Mouse (Mus musculus): ENCODE results near the gene Mrm3. TPM values are rescaled to one million over a fixed set of nuclear protein-coding genes. Genes with fewer than 3 reads are reported as not detected.

The Mrm3 gene
- total RNA-seq, 2 experiments from 2014 or later: 20.6 to 22.8 TPM

DNA sequence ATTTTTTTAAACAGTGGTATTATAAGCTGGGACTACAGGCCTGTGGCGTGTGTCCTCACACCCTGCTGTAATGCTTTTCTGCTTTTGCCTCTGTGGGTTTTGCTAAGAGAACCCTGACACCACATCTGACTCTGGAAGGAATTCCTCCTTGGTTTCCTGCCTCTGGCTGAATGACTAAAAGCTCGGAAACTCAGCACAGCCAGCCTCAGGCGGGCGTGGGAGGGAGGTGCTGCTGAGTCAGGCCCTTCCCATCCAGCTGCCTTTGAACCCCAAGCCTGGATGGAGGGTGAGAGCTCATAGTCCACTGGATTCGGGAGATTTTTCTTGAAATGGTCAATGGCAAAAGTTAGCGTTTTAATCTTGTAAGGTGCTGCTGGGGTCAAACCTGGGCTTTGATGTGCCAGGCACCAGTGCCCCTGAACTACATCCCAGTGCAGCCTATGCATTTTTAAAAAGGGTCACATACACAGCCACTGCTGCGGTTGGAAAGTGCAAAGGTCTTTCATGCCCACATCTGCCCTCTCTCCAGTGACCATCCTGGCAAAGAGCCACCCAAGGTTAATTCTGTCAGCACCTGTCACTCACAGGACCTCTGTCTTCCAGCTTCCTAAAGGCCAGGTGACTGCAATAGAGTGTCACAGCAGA, 42.0 kb downstream of the Mrm3 start:
- intact Hi-C loops (cut with DNase I): no loop called here

DNA sequence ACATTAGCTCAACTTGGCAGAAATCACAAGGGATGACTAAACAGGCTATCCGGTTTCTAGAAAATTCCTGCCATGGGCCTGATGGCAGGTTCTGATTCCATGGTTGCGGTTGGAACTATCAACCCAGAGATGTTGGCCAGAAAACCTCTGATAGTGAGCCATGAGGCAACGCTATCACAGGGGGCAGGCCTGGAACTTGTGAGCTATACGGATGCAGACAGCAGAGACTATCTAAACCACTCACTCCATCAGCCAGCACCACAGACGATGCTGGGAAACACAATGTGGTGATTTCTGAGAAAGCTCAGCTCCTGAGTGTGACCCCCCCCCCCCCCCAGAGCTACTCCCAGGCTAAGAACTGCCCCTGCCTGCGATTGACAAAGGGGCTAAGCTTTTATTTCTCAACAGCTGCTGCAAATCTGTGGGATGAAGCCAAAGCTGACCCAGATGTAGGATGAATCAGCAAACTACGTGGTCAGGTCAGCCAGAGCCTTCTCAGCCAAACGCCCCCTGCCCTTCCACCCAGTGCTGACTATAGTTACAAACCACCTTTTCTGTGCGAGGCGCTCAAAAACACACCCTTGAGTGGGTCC, 43.1 kb downstream of the Mrm3 start:
- intact Hi-C loops (cut with DNase I): no loop called here
- no peak for DNase-seq

More for the DNA sequence above, 42.0 kb downstream of the Mrm3 start:
- DNase-seq: peak; percentile 37 to 47

DNA sequence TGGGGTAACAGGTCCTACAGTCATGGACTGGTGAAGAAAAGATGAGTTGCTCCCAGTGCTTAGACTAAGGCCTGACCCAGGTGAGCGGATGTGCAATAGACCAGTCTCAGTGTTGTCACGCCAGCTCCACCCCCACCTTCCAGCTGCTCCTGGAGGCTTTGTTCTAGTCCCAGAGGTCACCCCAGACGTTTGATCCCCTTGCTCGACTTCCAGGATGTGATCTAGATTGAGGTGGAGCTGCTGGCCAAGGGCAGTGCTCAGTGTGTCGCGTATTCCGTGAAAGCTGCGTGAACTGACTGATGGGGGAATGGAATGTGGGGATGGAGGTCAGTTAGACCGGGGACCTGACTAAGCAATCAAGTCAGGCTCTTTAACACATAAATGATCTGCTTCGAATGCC, 43.8 kb downstream of the Mrm3 start:
- DNase-seq: no peak
- intact Hi-C loops (cut with DNase I): no loop called here

GRCm38 (mm10) chr11:76288645-76289044, 45.1 kb downstream of the Mrm3 start:
- no peak for DNase-seq
- intact Hi-C loops (cut with DNase I): no loop called here

- DNase-seq: no peak
- intact Hi-C loops (cut with DNase I): no loop called here
Observed at GRCm38 (mm10) chr11:76290367-76290766, 46.9 kb downstream of the Mrm3 start.

GRCm38 (mm10) chr11:76291960-76292359, 48.4 kb downstream of the Mrm3 start:
- intact Hi-C loops (cut with DNase I): no loop called here
- DNase-seq: no peak

- DNase-seq: peak in 1 of 2 experiments; percentile 32
- intact Hi-C loops (cut with DNase I): no loop called here
Observed at GRCm38 (mm10) chr11:76292398-76292797, 48.9 kb downstream of the Mrm3 start.

GRCm38 (mm10) chr11:76292831-76293230, 49.3 kb downstream of the Mrm3 start:
- intact Hi-C loops (cut with DNase I): no loop called here
- DNase-seq: peak in 1 of 2 experiments; percentile 31

GRCm38 (mm10) chr11:76294078-76294477, 50.6 kb downstream of the Mrm3 start:
- intact Hi-C loops (cut with DNase I): no loop called here
- no peak for DNase-seq

- intact Hi-C loops (cut with DNase I): no loop called here
- DNase-seq: no peak
Observed at GRCm38 (mm10) chr11:76294836-76295235, 51.3 kb downstream of the Mrm3 start.

GRCm38 (mm10) chr11:76297252-76297651, 53.7 kb downstream of the Mrm3 start:
- no peak for DNase-seq
- intact Hi-C loops (cut with DNase I): no loop called here

- DNase-seq: no peak
- intact Hi-C loops (cut with DNase I): no loop called here
Observed at GRCm38 (mm10) chr11:76298457-76299000, 55.0 kb downstream of the Mrm3 start.

Other genes with a start within 250 kb of the Mrm3 start
- under 1 TPM in 1 of 2 experiments, not detected in 1; 0.62 TPM for gene 1700016K19Rik, start 243.8 kb upstream of the Mrm3 start, total RNA-seq (2021)
- 10 to 100 TPM; 61.0 to 62.9 TPM for gene Rflnb, start 215.9 kb upstream of the Mrm3 start, total RNA-seq (2021)
- 10 to 100 TPM; 29.1 to 30.9 TPM for gene Vps53, start 64.1 kb upstream of the Mrm3 start, total RNA-seq (2021)
- 1 to 10 TPM; 6.3 to 6.6 TPM for gene Fam57a, start 64.0 kb upstream of the Mrm3 start, total RNA-seq (2021)
- gene Dbil5, start 26.1 kb upstream of the Mrm3 start, total RNA-seq (2021): not detected
- 1 to 10 TPM; 1.8 to 2.6 TPM for gene Gemin4, start 26.1 kb upstream of the Mrm3 start, total RNA-seq (2021)
- 10 to 100 TPM; 37.7 to 44.7 TPM for gene Glod4, start within 50 bp of the Mrm3 start, total RNA-seq (2021)
- gene Nxn, start 155.4 kb downstream of the Mrm3 start, total RNA-seq (2021): 10 to 100 TPM; 15.5 to 17.4 TPM
- gene Timm22, start 163.2 kb downstream of the Mrm3 start, total RNA-seq (2021): 10 to 100 TPM; 41.3 to 46.9 TPM

All from heart, postnatal 14 days (tissue).